ENCODE assay signal across 27 mouse cellular contexts in genomic region chr2:177109086-177109485, GRCm38 (mm10). TPM values are rescaled to one million over a fixed set of nuclear protein-coding genes. Genes with fewer than 3 reads are reported as not detected.
"Had no signal": no experiment of that assay in that cellular context is flagged by ENCODE, and none has a peak within 500 bp of the region (broad histone marks: within the 10 kb centered on the region; RNA-seq: fewer than 3 reads in every experiment).

No protein-coding gene starts in this region.

RNA-seq across cellular contexts. Expression of gene Gm14401, which starts 35.0 kb away (rescaled TPM):
- total RNA-seq: megakaryocyte, adult 5-6 weeks; midbrain, postnatal 0 days; monocyte, adult 5-6 weeks had no signal
- polyA plus RNA-seq: limb, embryonic 11.5 days; limb, embryonic 12.5 days; limb, embryonic 14.5 days; limb, embryonic 15.5 days; liver, adult 2 months; liver, embryonic 11.5 days; liver, embryonic 12.5 days; liver, embryonic 13.5 days; liver, embryonic 14.5 days; liver, embryonic 15.5 days; liver, embryonic 16.5 days; liver, postnatal 0 days; lung, adult 2 months; lung, embryonic 15.5 days; lung, embryonic 16.5 days; lung, postnatal 0 days; macrophage; midbrain, embryonic 11.5 days; midbrain, embryonic 12.5 days; midbrain, embryonic 13.5 days; midbrain, embryonic 15.5 days; midbrain, embryonic 16.5 days; midbrain, postnatal 0 days; neural tube, embryonic 11.5 days; neural tube, embryonic 12.5 days had no signal
